Mouse (Mus musculus): ENCODE data around the gene Gm49387.

Gene Gm49387

DNA sequence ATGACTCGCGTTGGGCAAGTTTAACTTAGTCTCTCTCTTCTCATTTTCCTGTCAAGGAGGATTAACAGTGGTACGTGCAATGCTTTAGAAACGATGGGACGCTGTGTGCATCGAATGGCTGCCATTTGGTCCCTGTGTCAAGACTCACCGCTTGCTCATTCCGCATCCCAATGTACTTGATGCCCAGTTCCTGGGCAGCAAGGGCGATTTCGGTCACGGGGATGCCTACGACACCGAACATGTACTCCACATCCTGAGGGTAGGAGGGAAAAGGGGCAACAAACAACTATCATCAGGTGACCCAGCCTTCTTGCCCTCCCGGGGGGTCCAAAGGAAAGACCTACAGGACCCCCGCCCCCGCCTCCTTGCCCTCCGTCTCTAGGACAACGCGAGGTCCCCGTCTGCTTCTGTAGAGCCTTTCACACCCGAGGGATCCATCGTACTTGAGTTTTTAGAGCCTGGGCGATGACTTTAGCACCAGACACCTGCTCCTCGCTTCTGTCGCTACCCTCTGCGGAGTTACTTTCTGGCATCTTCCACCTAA lies at the start of gene Gm49387:
TSS of gene Gm49387 (minus strand) at position 533 of the 544 bp plus-strand sequence.
- no peak for DNase-seq

DNA sequence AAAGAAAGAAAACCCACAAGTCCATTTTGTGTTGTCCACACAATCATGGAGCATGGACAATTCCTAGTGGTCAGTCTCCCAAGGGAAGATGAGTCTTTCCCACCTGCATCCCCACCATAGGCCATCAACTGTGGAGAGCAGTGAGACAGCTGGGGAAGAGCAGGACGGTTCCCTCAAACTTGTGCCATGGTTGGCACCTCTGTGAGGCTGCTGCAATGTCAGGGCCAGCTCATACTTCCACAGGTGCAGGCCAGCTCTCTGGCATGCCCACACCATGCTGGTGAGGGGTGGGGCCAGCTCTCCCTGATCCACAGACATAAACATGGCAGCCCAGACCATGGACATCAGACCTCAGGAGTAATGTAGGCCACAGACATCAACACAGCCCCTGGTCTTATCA lies 45.6 kb upstream of the Gm49387 start:
- DNase-seq: peak in 1 of 2 experiments; percentile 3

DNA sequence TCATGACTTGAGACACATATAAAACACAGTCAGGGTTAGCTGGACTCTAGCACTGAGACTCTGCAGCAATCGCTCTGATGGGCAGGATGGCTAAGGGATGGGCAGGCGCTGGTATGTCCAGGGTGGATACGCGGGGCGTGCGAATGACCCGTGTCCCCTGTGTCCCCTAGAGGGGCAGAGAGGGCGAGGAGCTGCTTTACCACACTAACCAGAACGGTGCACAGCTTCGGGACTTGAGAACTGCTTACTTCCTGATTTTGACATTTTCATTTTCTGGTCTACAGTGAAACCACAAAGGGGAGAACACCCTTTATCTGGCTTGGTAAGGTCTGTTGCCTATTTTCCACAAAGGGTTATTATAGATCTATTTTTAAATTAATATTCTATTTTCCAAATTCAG lies 45.0 kb upstream of the Gm49387 start:
- peak in 1 of 2 experiments; percentile 21 for DNase-seq

GRCm38 (mm10) chr14:31684343-31685040 lies 43.8 kb upstream of the Gm49387 start:
- DNase-seq: peak in 1 of 2 experiments; percentile 4

DNA sequence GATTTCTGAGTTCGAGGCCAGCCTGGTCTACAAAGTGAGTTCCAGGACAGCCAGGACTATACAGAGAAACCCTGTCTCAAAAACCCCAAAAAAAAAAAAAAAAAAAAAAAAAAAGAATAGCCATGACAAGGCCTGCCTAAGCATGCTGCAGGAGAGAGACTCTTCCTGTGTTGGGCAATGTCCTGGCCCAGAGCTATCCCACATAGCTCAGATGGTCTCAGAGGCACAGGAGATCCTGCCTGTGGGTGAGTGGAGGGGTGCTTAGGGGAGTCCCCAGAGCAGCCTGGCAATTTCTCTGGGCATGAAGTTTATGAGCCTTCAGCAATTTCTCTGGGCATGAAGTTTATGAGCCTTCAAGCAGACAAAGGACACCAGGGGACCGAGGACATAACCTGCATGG lies 42.9 kb upstream of the Gm49387 start:
- DNase-seq: no peak

DNA sequence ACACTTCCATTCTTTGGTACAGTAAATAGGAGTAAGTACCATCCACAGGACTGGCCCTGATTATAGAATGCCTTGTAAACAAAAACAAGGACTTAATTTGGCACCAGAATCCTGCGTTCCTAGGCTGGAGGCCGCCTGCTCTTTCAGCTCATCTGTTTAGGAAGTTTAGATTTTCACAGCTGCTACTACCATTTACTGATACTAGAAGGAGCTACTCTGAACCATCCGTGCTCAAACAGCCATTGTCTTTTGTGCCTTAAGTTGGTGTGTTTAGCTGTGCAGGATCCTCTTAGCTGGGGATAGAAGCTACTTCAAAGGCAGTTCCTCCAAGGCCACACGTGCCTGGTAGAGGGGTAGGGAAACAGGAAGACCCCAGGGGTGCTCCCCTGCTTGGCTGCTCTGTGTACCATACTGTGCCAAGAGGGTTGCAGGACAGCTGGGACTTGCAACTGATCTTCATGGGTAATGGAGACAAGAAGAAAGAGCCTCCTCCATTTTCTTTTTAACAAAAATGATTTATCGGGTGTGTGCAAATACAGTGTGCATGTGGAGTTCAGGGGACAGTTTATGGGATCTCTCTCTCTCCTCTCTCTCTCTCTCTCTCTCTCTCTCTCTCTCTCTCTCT lies 41.4 kb upstream of the Gm49387 start:
- peak in 1 of 2 experiments; percentile 10 for DNase-seq

DNA sequence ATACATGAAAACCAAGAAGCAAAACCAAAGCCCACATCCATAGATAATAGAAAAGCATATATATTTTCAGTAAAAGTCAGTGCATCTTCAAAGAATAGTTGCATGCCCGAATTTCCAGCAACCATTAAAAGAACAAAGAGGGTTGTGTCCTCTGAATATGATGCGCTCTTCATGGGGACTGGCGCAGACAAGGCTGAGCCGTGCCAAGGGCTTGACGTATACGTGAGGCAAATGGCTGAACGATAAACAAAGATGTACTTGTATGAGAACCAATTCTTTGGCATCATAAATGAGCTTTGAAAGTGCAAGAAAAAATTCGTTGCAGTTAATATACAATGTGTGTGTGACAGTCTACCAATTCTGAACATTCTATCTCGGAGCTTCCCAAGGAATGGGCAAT lies 40.6 kb upstream of the Gm49387 start:
- DNase-seq: peak in 1 of 2 experiments; percentile 51

- no peak for DNase-seq
Observed at GRCm38 (mm10) chr14:31680656-31681055, 40.0 kb upstream of the Gm49387 start.

GRCm38 (mm10) chr14:31671635-31672320 lies 31.1 kb upstream of the Gm49387 start:
- DNase-seq: no peak

DNA sequence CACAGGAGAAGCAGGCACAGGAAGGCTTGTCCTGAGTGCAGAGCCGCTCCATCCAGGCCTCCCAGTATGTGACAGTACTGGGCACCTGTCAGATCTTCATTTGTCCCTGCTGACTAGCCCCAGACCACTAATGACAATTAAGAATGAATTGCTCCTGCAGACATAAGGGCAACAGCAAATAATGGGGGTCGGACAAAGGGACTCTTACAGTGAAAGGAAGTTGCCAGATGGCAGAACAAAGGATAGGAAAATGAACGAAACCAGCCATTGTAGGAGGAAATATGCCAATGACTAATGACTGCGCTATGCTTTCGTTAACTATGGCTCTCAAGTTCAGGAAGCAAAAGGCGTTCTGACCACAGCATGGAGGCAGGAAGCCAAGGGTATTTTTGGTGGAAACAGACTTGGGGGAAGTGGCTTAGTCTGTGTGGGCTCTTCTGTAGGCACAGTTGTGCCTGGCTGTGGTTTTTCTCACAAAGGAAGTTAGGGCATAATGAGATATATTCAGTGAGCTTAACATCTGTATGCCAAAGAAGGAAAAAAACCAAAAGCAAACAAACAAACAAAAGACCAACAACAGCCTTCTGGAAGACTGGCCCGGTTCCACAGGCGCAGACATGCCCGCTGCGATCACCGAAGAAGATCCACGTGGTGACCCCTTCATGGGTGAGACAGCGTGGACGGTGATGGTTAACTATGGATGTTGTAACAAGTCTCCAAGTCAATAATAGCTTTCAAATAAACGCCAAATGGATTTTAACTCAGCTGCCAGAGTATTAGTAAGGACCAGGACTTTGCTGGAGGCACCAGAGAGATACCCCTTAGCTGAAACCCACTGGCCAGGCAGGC lies 29.2 kb upstream of the Gm49387 start:
- DNase-seq: peak; percentile 68 to 71

- peak; percentile 81 to 87 for DNase-seq
Observed at GRCm38 (mm10) chr14:31669161-31669611, 28.5 kb upstream of the Gm49387 start.

DNA sequence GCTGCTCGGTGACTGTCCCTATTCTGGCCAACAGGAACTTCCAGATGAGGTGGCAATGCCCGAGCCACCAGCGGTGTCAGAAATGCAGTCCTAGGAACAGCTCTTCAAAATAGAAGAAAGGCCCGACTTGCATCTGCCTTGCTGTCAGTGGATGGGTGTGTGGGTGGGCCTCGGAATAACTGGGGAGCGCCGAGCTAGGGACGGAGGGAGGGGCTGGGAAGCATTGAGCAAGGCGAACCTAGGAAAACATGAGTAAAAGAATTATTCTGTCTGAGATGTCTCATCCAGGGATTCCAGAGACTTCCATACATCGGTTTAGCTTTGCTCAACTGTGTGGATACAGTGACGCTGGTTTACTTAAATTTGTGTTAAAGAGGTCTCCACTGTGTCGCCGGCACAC lies 27.6 kb upstream of the Gm49387 start:
- no peak for DNase-seq

- no peak for DNase-seq
Observed at GRCm38 (mm10) chr14:31667741-31668140, 27.1 kb upstream of the Gm49387 start.

GRCm38 (mm10) chr14:31666931-31667705 lies 26.4 kb upstream of the Gm49387 start:
- DNase-seq: no peak

GRCm38 (mm10) chr14:31665566-31665940 lies 24.9 kb upstream of the Gm49387 start:
- DNase-seq: no peak

- DNase-seq: no peak
Observed at GRCm38 (mm10) chr14:31664903-31665565, 24.4 kb upstream of the Gm49387 start.

DNA sequence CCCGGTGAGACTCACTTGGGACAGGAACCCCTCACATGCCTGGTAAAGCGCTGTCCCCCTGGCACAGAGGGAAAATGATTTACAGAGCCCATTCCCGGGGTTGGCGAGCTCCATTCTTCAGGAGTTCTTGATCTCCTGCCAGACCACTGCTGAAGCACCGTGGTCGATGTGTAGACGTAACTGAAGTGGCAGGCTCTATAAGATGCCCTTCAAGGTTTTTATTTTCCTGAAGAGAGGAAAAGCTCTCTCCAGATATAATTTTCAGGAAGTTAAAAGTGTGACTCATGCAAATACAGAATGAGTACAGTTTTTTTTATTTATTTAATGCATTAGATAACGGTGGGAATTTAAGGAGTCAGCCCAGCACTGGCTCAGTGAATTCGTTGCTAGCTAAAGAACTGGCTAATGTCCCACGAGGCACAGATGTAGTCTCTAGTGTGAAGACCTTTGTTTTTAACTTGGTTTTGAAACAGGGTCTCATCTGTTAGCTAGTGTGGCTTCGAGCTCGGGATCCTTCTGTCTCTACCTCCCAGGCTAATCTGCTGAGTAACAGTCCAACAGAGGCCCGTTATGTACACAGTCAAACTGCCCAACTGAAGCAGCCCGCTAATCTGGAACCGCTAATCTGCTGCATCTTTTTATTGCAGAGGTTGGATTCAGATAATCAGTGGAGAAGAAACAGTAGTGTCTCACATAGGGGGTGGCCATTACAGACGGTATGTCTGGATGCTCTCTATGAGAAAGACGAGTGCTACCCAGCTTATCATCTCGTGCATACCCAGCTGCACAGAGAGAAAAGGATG lies 23.6 kb upstream of the Gm49387 start:
- no peak for DNase-seq

DNA sequence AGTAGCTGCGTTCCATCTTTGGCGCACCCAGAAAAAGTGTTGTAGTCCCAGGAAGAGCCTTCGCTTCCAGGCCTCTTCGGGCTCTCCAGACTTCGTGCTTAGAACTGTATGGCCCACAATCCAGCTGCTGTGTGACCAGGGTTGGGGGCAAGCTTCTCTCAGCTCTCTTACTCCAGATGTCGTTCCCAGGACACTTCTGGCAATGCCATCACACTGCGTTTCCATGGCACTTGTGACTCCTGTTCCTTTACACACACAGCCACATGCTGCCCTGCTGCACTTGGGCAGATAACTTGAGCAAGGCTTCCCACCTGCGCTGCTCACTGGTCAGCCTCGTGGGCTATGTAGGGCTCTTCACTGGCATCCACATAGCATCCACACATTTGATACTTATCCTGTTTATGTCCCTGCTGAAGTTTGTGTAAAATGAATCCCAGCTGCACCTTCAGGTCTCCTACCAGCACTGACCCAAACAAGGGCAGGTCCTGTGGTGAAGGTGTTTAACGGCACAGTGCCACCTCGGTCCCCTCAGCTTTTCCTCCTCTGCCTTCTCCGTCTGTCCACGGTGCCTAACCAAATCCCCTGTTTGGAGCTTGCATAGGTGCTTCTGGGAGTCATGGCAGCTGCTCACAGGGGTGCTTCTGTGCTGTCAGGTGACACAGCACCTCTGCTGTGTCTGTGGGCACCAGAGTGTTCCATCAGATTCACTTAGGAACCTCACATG lies 22.9 kb upstream of the Gm49387 start:
- DNase-seq: no peak

DNA sequence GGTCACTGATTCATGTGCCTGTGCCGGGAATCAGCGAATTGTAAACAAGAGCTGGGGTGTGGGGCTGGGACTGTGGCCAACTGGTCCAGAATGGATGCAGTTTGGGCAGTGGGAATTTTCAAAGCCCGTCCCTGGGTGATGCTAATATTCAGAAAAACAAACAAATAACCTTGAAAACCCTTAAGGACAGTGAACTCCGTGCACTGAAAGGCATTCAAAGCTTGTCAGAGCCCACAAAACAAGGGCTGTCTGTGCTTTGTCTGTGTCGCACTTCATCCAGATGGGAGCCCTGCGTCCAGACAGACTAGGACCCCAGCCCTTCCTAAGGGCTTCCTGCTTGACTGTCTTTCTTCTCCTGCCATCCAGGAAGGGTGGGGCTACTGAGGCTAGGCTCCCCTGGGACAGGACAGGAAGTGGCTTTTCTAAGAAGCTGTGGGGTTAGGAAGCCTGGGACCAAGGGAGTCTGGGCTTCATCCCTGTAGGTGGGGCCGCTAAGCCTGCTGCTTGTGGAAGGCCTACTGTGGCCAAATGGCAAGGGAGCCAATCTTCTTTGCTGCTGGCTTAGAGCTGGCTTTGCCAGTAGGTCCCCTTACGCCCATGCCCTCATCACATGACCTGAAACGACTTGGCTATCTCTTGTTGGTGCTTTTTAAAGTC lies 22.0 kb upstream of the Gm49387 start:
- DNase-seq: peak; percentile 75 to 89

Measured in lung, postnatal 4 days (tissue).